Mouse (Mus musculus): ENCODE measurements around the gene Eprs. TPM values are rescaled to one million over a fixed set of nuclear protein-coding genes. Genes with fewer than 3 reads are reported as not detected.

Eprs gene
- total RNA-seq, 1 experiment: 201 TPM

GRCm38 (mm10) chr1:185454955-185455701 is 92.3 kb downstream of the Eprs start:
- no peak for TF ChIP-seq ZNF384 (IDR thresholded peaks at IDR 0.05; ENCODE audit: low read depth, low read length)
- no peak for TF ChIP-seq CHD2 (IDR thresholded peaks at IDR 0.05; ENCODE audit: low read depth, low read length)
- TF ChIP-seq MAFK (IDR thresholded peaks at IDR 0.05; ENCODE audit: insufficient read depth, low read depth, low read length): no peak
- no peak for TF ChIP-seq ZC3H11A (IDR thresholded peaks at IDR 0.05; ENCODE audit: borderline replicate concordance, low read depth, low read length)
- no peak for TF ChIP-seq HCFC1 (IDR thresholded peaks at IDR 0.05; ENCODE audit: borderline replicate concordance, insufficient read depth, low read length)
- H3K9me3 ChIP-seq (ENCODE audit: control insufficient read depth, insufficient read depth, low read depth, low read length): no peaks in the 10 kb centered on the region
- H3K27ac ChIP-seq (ENCODE audit: insufficient read depth, low read depth, low read length, poor library complexity, severe bottlenecking): no peak overlapping the region
- in situ Hi-C loops (cut with MboI; ENCODE audit: low sequenced_read_pairs in 2 of 2, unreplicated experiment in 2 of 2): no loop called here
- H3K4me3 ChIP-seq (ENCODE audit: insufficient read depth in 1 of 2, low read depth in 1 of 2, low read length in 2 of 2, poor library complexity in 1 of 2, severe bottlenecking in 1 of 2): peak overlapping the region; percentile 75 to 76
- DNase-seq (ENCODE audit: low read depth, low spot score): no peak
- peaks cover 0 to 4% of the 10 kb centered on the region in 2 experiments; a peak in 1 of 4 replicates for H3K4me1 ChIP-seq (ENCODE audit: control insufficient read depth in 2 of 2, insufficient read depth in 2 of 2, low read length in 2 of 2, poor library complexity in 1 of 2)
- no peaks in the 10 kb centered on the region for H3K36me3 ChIP-seq (ENCODE audit: control insufficient read depth, insufficient read depth, low read length, poor library complexity, severe bottlenecking)
- H3K9ac ChIP-seq (ENCODE audit: insufficient read depth, low read depth, low read length, poor library complexity, severe bottlenecking): peak overlapping the region; percentile 46

GRCm38 (mm10) chr1:185456327-185456726 is 93.5 kb downstream of the Eprs start:
- no peaks in the 10 kb centered on the region for H3K36me3 ChIP-seq (ENCODE audit: control insufficient read depth, insufficient read depth, low read length, poor library complexity, severe bottlenecking)
- in situ Hi-C loops (cut with MboI; ENCODE audit: low sequenced_read_pairs in 2 of 2, unreplicated experiment in 2 of 2): no loop called here
- no peaks in the 10 kb centered on the region for H3K9me3 ChIP-seq (ENCODE audit: control insufficient read depth, insufficient read depth, low read depth, low read length)
- H3K27ac ChIP-seq (ENCODE audit: insufficient read depth, low read depth, low read length, poor library complexity, severe bottlenecking): no peak overlapping the region
- DNase-seq (ENCODE audit: low read depth, low spot score): no peak
- TF ChIP-seq MAFK (IDR thresholded peaks at IDR 0.05; ENCODE audit: insufficient read depth, low read depth, low read length) (no peak), ZNF384 (IDR thresholded peaks at IDR 0.05; ENCODE audit: low read depth, low read length) (no peak)
- H3K4me1 ChIP-seq (ENCODE audit: control insufficient read depth in 2 of 2, insufficient read depth in 2 of 2, low read length in 2 of 2, poor library complexity in 1 of 2): peaks cover 0 to 6% of the 10 kb centered on the region in 2 experiments; a peak in 1 of 4 replicates
- H3K9ac ChIP-seq (ENCODE audit: insufficient read depth, low read depth, low read length, poor library complexity, severe bottlenecking): no peak overlapping the region
- H3K4me3 ChIP-seq (ENCODE audit: insufficient read depth in 1 of 2, low read depth in 1 of 2, low read length in 2 of 2, poor library complexity in 1 of 2, severe bottlenecking in 1 of 2): no peak overlapping the region

GRCm38 (mm10) chr1:185460096-185460495 is 97.3 kb downstream of the Eprs start:
- TF ChIP-seq HCFC1 (IDR thresholded peaks at IDR 0.05; ENCODE audit: borderline replicate concordance, insufficient read depth, low read length): no peak
- no peak for TF ChIP-seq MAFK (IDR thresholded peaks at IDR 0.05; ENCODE audit: insufficient read depth, low read depth, low read length)
- no peak for TF ChIP-seq ZC3H11A (IDR thresholded peaks at IDR 0.05; ENCODE audit: borderline replicate concordance, low read depth, low read length)
- no peak for TF ChIP-seq ZNF384 (IDR thresholded peaks at IDR 0.05; ENCODE audit: low read depth, low read length)
- no peak for TF ChIP-seq CHD2 (IDR thresholded peaks at IDR 0.05; ENCODE audit: low read depth, low read length)
- H3K27ac ChIP-seq (ENCODE audit: insufficient read depth, low read depth, low read length, poor library complexity, severe bottlenecking): no peak overlapping the region
- in situ Hi-C loops (cut with MboI; ENCODE audit: low sequenced_read_pairs in 2 of 2, unreplicated experiment in 2 of 2): no loop called here

DNA sequence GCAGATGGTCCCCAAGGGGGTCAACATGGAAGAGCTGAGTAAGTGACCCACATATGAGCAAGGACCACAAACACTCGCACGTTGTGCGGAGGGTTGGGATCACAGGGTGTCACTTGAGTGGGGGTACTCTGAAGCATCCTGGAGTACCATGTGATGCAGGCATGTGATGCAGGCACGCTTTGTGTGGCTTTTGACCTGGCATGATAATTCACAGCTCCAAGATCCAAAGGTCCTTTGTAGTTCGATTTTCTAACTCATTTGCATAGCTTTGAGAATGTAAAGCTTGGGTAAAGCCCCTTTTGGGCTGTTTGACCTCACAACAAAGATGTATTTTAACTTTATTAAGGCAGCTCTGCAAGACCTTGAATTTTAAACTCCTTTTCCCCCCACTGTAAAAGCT is 100.0 kb downstream of the Eprs start:
- Histone ChIP-seq H3K9me3 (ENCODE audit: control insufficient read depth, insufficient read depth, low read depth, low read length) (no peaks in the 10 kb centered on the region), H3K27ac (ENCODE audit: insufficient read depth, low read depth, low read length, poor library complexity, severe bottlenecking) (no peak overlapping the region), H3K4me3 (ENCODE audit: insufficient read depth in 1 of 2, low read depth in 1 of 2, low read length in 2 of 2, poor library complexity in 1 of 2, severe bottlenecking in 1 of 2) (no peak overlapping the region), H3K9ac (ENCODE audit: insufficient read depth, low read depth, low read length, poor library complexity, severe bottlenecking) (no peak overlapping the region), H3K4me1 (ENCODE audit: control insufficient read depth in 2 of 2, insufficient read depth in 2 of 2, low read length in 2 of 2, poor library complexity in 1 of 2) (0 out of 4 replicates have a peak, but pooled peaks cover 0 to 1% of the 10 kb centered on the region in 2 experiments), H3K36me3 (ENCODE audit: control insufficient read depth, insufficient read depth, low read length, poor library complexity, severe bottlenecking) (no peaks in the 10 kb centered on the region)
- no peak for DNase-seq (ENCODE audit: low read depth, low spot score)
- in situ Hi-C loops (cut with MboI; ENCODE audit: low sequenced_read_pairs in 2 of 2, unreplicated experiment in 2 of 2): no loop called here
- TF ChIP-seq ZC3H11A (IDR thresholded peaks at IDR 0.05; ENCODE audit: borderline replicate concordance, low read depth, low read length) (no peak), MAFK (IDR thresholded peaks at IDR 0.05; ENCODE audit: insufficient read depth, low read depth, low read length) (no peak)

More at GRCm38 (mm10) chr1:185460096-185460495, 97.3 kb downstream of the Eprs start:
- H3K9ac ChIP-seq (ENCODE audit: insufficient read depth, low read depth, low read length, poor library complexity, severe bottlenecking): no peak overlapping the region
- H3K36me3 ChIP-seq (ENCODE audit: control insufficient read depth, insufficient read depth, low read length, poor library complexity, severe bottlenecking): no peaks in the 10 kb centered on the region
- 0 out of 4 replicates have a peak, but pooled peaks cover 0 to 1% of the 10 kb centered on the region in 2 experiments for H3K4me1 ChIP-seq (ENCODE audit: control insufficient read depth in 2 of 2, insufficient read depth in 2 of 2, low read length in 2 of 2, poor library complexity in 1 of 2)
- H3K9me3 ChIP-seq (ENCODE audit: control insufficient read depth, insufficient read depth, low read depth, low read length): no peaks in the 10 kb centered on the region
- H3K4me3 ChIP-seq (ENCODE audit: insufficient read depth in 1 of 2, low read depth in 1 of 2, low read length in 2 of 2, poor library complexity in 1 of 2, severe bottlenecking in 1 of 2): no peak overlapping the region
- no peak for DNase-seq (ENCODE audit: low read depth, low spot score)

Data from ES-E14 (cell line).